Mouse (Mus musculus): Measurements from ENCODE around the gene Nxpe3.
A peak's percentile ranks its signal among the peaks of the same experiment; 100 is the strongest.

- TF ChIP-seq CTCF (IDR thresholded peaks at IDR 0.05), result no peak
- TF ChIP-seq POLR2A (IDR thresholded peaks at IDR 0.05; ENCODE audit: insufficient read depth, low read depth, low read length), result peak; percentile 20; the same call in 1 of the 2 replicates
These were observed 87.6 kb downstream of the Nxpe3 start for GRCm38 (mm10) chr16:55807505-55807932.
